Mouse (Mus musculus) left cerebral cortex, postnatal 14 days (tissue): ENCODE measurements at regions not wholly inside any gene's neighbourhood (a gene's known extent, or its start where the extent isn't known, plus 50 kb on each side); places are given as distances from the start of the nearest gene placed in this dataset.

ENCODE experiments used
- DNase-seq, 2 experiments: peaks; one replicate each; pipeline ENCODE4 v3.0.0; 2021 to 2022; ENCODE audit warnings: low spot score in 2 of 2, mixed read lengths in 1 of 2
- intact Hi-C: fragments of 180-260 bp; cut with DNase I; formaldehyde crosslinking; loops from one replicate; pipeline ENCODE4 v1.15.1; 2025

DNA sequence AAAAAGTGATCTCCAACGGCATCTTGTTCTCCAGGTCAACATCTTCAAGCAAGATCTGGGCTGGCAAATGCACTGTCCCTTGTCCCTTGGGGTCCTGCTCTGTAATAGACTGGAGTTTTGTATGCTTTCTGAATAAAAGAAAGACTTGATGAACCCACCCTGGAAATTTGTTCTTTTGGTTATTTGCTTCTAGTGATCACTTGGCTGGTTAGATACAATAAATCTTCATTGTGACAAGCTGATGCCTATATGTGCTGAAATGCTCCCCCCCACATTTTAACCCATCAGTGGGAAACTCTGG lies 65.0 kb downstream of the Dmac1 start:
- intact Hi-C loops = no loop called here
- DNase-seq = no peak

DNA sequence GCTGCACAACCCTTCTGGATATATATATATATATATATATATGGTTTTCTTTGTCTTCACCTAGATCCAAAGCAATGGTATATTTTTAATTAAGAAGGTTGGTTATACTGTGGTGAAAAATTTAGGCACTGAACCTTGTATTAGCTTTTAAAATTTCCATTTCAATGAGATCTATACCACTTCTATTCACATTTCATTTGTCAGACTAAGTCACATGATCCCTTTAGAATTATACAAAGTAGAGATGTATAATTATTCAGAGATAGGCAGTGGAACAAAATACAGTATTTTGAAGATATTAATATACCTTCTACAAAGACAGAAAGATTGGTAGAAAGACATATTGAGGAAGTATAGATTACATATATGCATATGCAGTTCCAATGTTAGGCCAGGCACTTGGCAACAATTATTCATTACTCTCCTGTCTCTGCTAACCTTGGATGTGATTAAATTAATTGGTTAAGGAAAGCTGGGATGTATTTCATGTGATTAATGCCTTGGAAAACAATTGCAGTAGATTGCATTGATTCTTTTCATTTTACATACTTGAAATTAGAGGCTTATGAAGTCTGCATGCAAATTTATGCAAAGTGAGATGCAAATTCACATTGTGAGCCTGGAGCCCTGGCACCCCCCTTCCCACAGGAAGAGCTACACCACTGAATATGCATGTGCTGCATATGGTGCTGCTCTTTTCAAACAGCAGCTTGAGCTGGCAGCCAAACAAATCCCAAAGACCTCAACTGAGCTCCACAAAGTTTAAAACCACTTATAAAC lies 65.5 kb downstream of the Dmac1 start:
- DNase-seq = peak; percentile 58 to 68
- intact Hi-C loops = no loop called here
